Mouse (Mus musculus): ENCODE data around the gene Pnma1. TPM values are rescaled to one million over a fixed set of nuclear protein-coding genes. Genes with fewer than 3 reads are reported as not detected.

Pnma1 gene
- 10 to 100 TPM in 4 of 26 experiments, 1 to 10 TPM in 22; 1.5 to 28.6 (median 5.5) TPM for total RNA-seq (2018; cell fraction: chromatin; rRNA removed)
- total RNA-seq (2018; cell fraction: cytosol; rRNA removed) = under 1 TPM; 0.06 to 0.74 (median 0.29) TPM
- total RNA-seq (2018; cell fraction: nucleus; rRNA removed) = 10 to 100 TPM in 5 of 26 experiments, 1 to 10 TPM in 20, under 1 TPM in 1; 0.96 to 33.0 (median 4.4) TPM
- 0.13 to 0.29 TPM (median 0.20 TPM) in 3 replicates for polyA plus RNA-seq (2018)

DNA sequence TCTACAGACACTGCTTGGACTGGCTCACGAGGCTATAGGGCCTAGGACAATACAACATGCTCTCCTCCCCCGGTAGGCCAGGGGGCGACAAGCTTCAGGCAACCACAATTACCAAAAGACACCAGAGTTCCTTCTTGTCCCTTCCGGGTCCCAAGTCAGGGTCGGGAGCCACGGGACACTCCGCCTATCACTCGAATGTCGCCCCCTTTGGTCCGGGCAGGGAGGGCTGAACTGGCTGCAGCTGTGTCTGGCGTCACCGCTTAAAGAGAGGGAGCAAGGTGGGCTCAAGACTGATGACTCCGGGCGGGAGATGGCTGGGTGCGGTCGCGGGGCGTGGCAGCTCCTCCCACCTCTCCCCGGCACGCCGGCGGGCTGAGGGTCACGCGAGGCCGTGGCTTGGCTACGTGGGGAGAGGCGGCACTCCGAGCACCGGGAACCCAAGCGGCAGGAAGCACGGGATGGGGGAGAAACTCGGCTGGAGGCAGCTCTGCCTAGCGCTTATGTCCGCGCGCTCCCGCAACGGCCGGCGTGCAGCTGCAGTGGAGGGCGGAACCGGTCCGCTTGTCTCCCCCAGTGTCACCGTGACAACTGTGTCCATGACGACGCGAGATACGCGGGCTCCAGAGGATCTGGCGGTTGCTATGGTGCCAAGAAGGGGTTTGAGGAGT is at the start of gene Pnma1:
Pnma1 (minus strand) TSS at position 536 of the 668 bp plus-strand sequence.
- Histone ChIP-seq H3K27ac (no peak within 1 kb of the TSS), H3K4me3 (ENCODE audit: inconsistent target) (no peak within 1 kb of the TSS), H3K36me3 (ENCODE audit: inconsistent target) (peaks cover 30% of the 10 kb centered on the region), H3K79me2 (ENCODE audit: inconsistent target) (no peaks in the 10 kb centered on the region)
- 13% methylated on average over 48 of the region's 50 CpGs for WGBS (ENCODE audit: missing documents)

- H3K79me2 ChIP-seq (ENCODE audit: inconsistent target) = peaks cover 84% of the 10 kb centered on the region
- H3K27ac ChIP-seq = peak overlapping the region; percentile 57; the same call in 1 of the 2 replicates
- H3K4me3 ChIP-seq (ENCODE audit: inconsistent target) = no peak overlapping the region
- no peaks in the 10 kb centered on the region for H3K36me3 ChIP-seq (ENCODE audit: inconsistent target)
- WGBS (ENCODE audit: missing documents) = 31% methylated on average over 6 of the region's 6 CpGs
Measured at GRCm38 (mm10) chr12:84195195-84195594, 46.9 kb upstream of the Pnma1 start.

- Histone ChIP-seq H3K36me3 (ENCODE audit: inconsistent target) (no peaks in the 10 kb centered on the region), H3K4me3 (ENCODE audit: inconsistent target) (peak overlapping the region; percentile 9; the same call in 1 of the 2 replicates), H3K79me2 (ENCODE audit: inconsistent target) (peaks cover 84% of the 10 kb centered on the region), H3K27ac (peak overlapping the region; percentile 57)
- WGBS (ENCODE audit: missing documents) = 12% methylated on average over 8 of the region's 13 CpGs
Measured at GRCm38 (mm10) chr12:84194400-84195109, 46.3 kb upstream of the Pnma1 start.

DNA sequence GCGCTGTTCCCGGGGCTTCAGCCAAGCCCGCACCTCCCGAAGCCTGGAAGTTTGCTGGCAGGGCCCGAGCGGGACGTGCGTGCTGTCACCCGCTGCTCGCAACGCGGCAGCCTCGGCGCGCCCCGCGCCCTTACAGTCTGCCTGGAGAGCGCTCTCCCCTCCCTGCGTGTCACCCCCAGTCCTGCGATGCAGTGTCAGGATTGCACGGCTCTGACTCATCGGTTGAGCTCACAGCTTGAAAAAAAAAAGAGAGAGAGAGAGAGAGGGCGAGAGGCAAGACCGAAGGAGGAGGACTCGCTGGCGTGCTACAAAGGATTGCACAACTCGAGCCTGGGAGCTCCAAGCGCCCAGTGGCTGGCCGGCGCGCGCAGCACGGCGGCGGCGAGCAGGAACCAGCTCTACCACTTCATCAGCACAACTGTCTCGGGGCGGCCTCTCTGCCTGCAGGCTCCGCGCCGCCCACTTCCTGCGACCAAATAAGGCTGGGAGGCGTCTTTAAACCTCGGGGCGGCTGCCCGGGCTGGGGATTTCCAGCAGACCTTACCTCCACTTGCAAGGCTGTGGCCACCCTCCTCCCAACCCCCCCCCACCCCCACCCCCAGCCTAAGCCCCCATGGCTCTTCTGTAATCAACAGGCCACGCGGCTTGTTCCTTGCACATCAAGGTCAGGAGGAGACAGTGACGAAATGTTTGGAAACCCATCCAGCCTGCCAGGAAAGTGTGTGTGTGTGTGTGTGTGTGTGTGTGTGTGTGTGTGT is 45.5 kb upstream of the Pnma1 start:
- WGBS (ENCODE audit: missing documents) = 1% methylated on average over 42 of the region's 49 CpGs
- Histone ChIP-seq H3K79me2 (ENCODE audit: inconsistent target) (peaks cover 84% of the 10 kb centered on the region), H3K27ac (peak overlapping the region; percentile 57), H3K36me3 (ENCODE audit: inconsistent target) (no peaks in the 10 kb centered on the region), H3K4me3 (ENCODE audit: inconsistent target) (peak overlapping the region; percentile 10; the same call in 1 of the 2 replicates)

- 1% methylated on average over 95 of the region's 102 CpGs for WGBS (ENCODE audit: missing documents)
- H3K79me2 ChIP-seq (ENCODE audit: inconsistent target) = peaks cover 80% of the 10 kb centered on the region
Measured at GRCm38 (mm10) chr12:84192741-84193641, 44.7 kb upstream of the Pnma1 start.

GRCm38 (mm10) chr12:84192280-84192679 is 44.0 kb upstream of the Pnma1 start:
- WGBS (ENCODE audit: missing documents) = 0% methylated on average over 13 of the region's 13 CpGs
- Histone ChIP-seq H3K4me3 (ENCODE audit: inconsistent target) (peak overlapping the region; percentile 58), H3K79me2 (ENCODE audit: inconsistent target) (peaks cover 80% of the 10 kb centered on the region), H3K36me3 (ENCODE audit: inconsistent target) (no peaks in the 10 kb centered on the region), H3K27ac (peak overlapping the region; percentile 68)

More at GRCm38 (mm10) chr12:84192741-84193641, 44.7 kb upstream of the Pnma1 start:
- H3K36me3 ChIP-seq (ENCODE audit: inconsistent target) = no peaks in the 10 kb centered on the region
- H3K4me3 ChIP-seq (ENCODE audit: inconsistent target) = peak overlapping the region; percentile 58
- peak overlapping the region; percentile 68 for H3K27ac ChIP-seq

- WGBS (ENCODE audit: missing documents) = 39% methylated on average over 5 of the region's 5 CpGs
- peak overlapping the region; percentile 58 for H3K4me3 ChIP-seq (ENCODE audit: inconsistent target)
- H3K36me3 ChIP-seq (ENCODE audit: inconsistent target) = no peaks in the 10 kb centered on the region
- peak overlapping the region; percentile 68 for H3K27ac ChIP-seq
- H3K79me2 ChIP-seq (ENCODE audit: inconsistent target) = peaks cover 80% of the 10 kb centered on the region
Measured at GRCm38 (mm10) chr12:84191770-84192169, 43.5 kb upstream of the Pnma1 start.

DNA sequence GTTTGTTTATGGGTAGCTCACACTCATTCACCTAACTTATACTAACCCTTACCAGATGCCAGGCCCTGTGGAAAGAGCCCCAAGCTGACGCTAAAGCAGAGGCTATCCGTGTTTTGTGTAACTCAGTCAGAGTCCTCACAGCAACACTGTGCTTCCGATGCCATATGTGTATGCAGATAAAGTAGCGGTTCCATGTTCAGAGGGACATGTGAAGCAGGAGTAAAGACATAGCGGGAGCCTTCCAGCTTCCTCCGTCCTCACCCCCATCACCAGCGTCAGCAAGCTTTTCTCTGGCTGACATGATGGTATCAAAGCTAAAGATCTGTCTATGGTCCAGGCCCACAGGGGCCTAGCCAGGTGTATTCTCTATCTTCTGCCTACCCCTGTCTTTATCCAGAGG is 42.9 kb upstream of the Pnma1 start:
- Histone ChIP-seq H3K4me3 (ENCODE audit: inconsistent target) (no peak overlapping the region), H3K27ac (peak overlapping the region; percentile 68), H3K36me3 (ENCODE audit: inconsistent target) (no peaks in the 10 kb centered on the region; the same call in 1 of the 2 replicates), H3K79me2 (ENCODE audit: inconsistent target) (peaks cover 80% of the 10 kb centered on the region)
- 87% methylated on average over 7 of the region's 7 CpGs for WGBS (ENCODE audit: missing documents)

GRCm38 (mm10) chr12:84190151-84190820 is 42.0 kb upstream of the Pnma1 start:
- 67% methylated on average over 12 of the region's 15 CpGs for WGBS (ENCODE audit: missing documents)
- peaks cover 80% of the 10 kb centered on the region for H3K79me2 ChIP-seq (ENCODE audit: inconsistent target)
- no peak overlapping the region for H3K4me3 ChIP-seq (ENCODE audit: inconsistent target)
- H3K27ac ChIP-seq = peak overlapping the region; percentile 82; the same call in 1 of the 2 replicates
- no peaks in the 10 kb centered on the region; the same call in 1 of the 2 replicates for H3K36me3 ChIP-seq (ENCODE audit: inconsistent target)

DNA sequence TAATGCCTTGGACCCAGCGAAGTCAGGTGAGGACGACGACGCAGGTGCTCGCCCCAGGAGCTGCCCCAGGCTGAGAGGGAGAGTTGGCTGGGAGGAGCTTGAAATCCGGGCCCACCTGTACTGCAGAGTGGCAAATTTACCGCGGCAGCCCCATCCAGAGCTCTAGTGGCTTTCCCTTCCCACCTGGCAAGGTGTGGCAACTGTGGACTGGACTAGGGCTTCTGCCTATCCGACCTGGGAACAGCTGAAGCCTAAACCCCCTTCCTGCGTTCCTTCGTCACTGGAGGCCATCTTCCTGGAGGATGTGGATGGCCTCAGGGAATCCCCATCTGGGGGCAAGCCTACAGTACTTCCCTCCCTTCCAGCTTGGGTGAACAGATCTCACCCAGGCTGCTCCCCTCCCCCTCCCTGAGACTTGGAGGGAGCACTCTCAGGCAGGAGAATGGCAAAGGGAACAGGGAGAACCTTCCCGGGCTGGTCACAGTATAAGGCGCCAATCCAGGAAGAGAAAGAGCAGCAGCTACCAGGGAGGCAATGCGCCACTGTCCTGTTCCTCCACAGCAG is 40.7 kb upstream of the Pnma1 start:
- Histone ChIP-seq H3K79me2 (ENCODE audit: inconsistent target) (peaks cover 83% of the 10 kb centered on the region), H3K4me3 (ENCODE audit: inconsistent target) (no peak overlapping the region), H3K27ac (peak overlapping the region; percentile 82), H3K36me3 (ENCODE audit: inconsistent target) (no peaks in the 10 kb centered on the region; the same call in 1 of the 2 replicates)
- WGBS (ENCODE audit: missing documents) = 64% methylated on average over 13 of the region's 14 CpGs

DNA sequence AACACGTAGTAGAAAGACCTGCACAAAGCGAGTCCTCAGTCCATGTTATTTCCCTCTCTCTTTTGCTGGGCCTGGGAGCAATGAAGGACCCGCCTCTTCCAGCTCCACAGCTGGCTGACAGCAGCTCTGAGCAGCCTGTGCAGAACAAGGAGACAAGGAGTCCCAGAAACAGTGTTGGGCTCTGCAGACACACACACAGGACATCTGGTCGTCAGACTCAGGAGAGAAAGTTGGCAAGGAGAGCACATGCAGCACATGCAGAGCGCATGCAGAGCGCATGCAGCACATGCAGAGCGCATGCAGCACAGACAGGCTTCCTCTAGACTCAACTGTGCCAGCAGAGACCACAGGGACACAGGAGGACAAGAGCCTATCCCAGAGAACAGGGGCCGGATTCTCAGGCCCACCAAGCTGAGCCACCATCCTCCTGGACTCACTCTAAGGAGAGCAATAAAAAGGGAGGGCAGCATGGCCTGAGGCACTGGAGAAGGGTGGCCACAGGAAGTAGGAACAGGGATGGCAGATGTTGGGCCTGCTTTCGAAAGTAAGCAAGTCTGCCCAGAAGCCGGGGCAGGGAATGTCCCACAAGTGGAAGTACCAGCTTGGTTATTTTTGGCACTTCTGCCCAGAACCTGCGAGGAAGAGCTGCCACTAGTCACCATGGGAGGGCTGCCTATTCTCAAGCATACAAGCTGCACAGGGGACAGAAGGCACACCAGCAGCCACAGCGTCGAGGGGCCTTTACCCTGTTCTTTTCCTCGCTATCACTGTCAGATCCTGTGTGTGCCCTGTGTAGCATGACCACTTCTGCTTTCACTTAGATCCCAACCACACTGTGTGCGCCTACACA is 39.7 kb upstream of the Pnma1 start:
- Histone ChIP-seq H3K79me2 (ENCODE audit: inconsistent target) (peaks cover 93% of the 10 kb centered on the region), H3K4me3 (ENCODE audit: inconsistent target) (no peak overlapping the region), H3K36me3 (ENCODE audit: inconsistent target) (no peaks in the 10 kb centered on the region; the same call in 1 of the 2 replicates), H3K27ac (peak overlapping the region; percentile 82)
- 34% methylated on average over 15 of the region's 15 CpGs for WGBS (ENCODE audit: missing documents)

GRCm38 (mm10) chr12:84186950-84187349 is 38.7 kb upstream of the Pnma1 start:
- WGBS (ENCODE audit: missing documents) = 76% methylated on average over 5 of the region's 5 CpGs
- H3K36me3 ChIP-seq (ENCODE audit: inconsistent target) = no peaks in the 10 kb centered on the region; the same call in 1 of the 2 replicates
- H3K4me3 ChIP-seq (ENCODE audit: inconsistent target) = no peak overlapping the region
- peaks cover 97% of the 10 kb centered on the region for H3K79me2 ChIP-seq (ENCODE audit: inconsistent target)
- peak overlapping the region; percentile 82 for H3K27ac ChIP-seq
